Mouse (Mus musculus): ENCODE measurements around the gene Nkx2-3. TPM values are rescaled to one million over a fixed set of nuclear protein-coding genes. Genes with fewer than 3 reads are reported as not detected.

Gene Nkx2-3
- polyA plus RNA-seq, 1 experiment from 2014 or later: 0.62 TPM

DNA sequence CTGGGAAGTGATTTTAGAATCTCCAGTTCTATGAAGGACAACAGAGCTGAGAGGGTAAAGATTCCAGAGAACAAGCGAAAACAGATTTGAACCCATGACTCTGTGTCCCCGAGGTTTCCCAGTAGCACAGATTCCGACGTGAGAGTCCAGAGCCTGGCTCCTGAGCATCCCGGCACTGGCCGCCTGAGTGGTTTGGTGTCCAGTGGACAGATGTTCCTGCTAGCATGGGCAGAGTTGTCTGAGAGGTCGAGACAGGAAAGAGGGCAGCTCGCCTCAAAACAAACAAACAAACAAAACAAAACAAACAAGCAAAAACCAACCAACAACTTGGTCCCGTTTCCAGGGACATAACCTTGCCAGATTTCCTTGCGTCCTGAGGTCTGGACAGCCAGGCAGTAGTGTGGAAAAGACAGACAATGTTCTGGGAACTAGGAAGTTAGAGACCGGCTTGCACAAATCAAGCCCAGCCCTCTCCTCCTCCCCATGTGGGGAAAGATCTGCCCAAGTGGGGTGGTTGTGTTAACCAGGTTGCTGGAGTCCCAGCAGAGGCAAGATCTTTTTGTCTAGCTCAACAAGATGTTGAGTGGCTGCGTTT, 10.0 kb upstream of the Nkx2-3 start:
- H3K27ac ChIP-seq (replicated peaks; ENCODE audit: low read depth, low read length): no peak overlapping the region
- DNase-seq: no peak

DNA sequence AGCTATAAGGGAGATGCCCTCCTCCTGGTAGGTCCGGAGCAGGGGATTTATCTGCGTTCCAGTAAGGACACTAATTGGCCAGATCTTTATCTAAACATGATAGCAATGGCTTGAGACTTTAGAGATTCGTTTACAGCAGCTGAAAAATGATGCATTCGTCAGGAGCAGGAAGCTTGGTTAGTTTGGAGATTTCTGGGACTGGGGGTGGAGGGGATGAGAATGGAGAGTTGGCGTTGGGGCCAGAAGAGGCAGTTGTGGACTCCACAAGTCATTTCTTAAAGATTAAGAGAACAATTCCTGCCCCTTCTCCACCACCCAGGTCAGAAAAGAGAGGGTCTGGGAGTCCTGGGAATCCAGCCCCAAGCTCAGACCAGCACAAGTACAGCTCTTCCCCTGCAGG, 8.6 kb upstream of the Nkx2-3 start:
- Histone ChIP-seq H3K27me3 (ENCODE audit: control insufficient read depth, insufficient read depth, low read length) (peaks cover 97% of the 10 kb centered on the region), H3K27ac (replicated peaks; ENCODE audit: low read depth, low read length) (no peak overlapping the region), H3K9me3 (ENCODE audit: control insufficient read depth, low read length) (no peaks in the 10 kb centered on the region), H3K9ac (replicated peaks; ENCODE audit: low read length) (no peak overlapping the region), H3K4me2 (ENCODE audit: low read length) (no peak overlapping the region), H3K4me3 (replicated peaks; ENCODE audit: low read depth, low read length) (no peak overlapping the region), H3K4me1 (ENCODE audit: control insufficient read depth, insufficient read depth, low read length) (no peaks in the 10 kb centered on the region), H3K36me3 (ENCODE audit: control insufficient read depth, insufficient read depth, low read length) (no peaks in the 10 kb centered on the region)
- ATAC-seq (ENCODE audit: low FRiP score, low TSS enrichment) (no peak), DNase-seq (no peak)
- WGBS: 3% methylated on average over 5 of the region's 5 CpGs

More for the DNA sequence above, 10.0 kb upstream of the Nkx2-3 start:
- under 1% methylated on average over 12 of the region's 12 CpGs for WGBS
- Histone ChIP-seq H3K27me3 (ENCODE audit: control insufficient read depth, insufficient read depth, low read length) (peaks cover 100% of the 10 kb centered on the region), H3K9me3 (ENCODE audit: control insufficient read depth, low read length) (no peaks in the 10 kb centered on the region), H3K36me3 (ENCODE audit: control insufficient read depth, insufficient read depth, low read length) (no peaks in the 10 kb centered on the region), H3K4me2 (ENCODE audit: low read length) (no peak overlapping the region), H3K4me3 (replicated peaks; ENCODE audit: low read depth, low read length) (no peak overlapping the region), H3K4me1 (ENCODE audit: control insufficient read depth, insufficient read depth, low read length) (no peaks in the 10 kb centered on the region), H3K9ac (replicated peaks; ENCODE audit: low read length) (no peak overlapping the region)
- no peak for ATAC-seq (ENCODE audit: low FRiP score, low TSS enrichment)

DNA sequence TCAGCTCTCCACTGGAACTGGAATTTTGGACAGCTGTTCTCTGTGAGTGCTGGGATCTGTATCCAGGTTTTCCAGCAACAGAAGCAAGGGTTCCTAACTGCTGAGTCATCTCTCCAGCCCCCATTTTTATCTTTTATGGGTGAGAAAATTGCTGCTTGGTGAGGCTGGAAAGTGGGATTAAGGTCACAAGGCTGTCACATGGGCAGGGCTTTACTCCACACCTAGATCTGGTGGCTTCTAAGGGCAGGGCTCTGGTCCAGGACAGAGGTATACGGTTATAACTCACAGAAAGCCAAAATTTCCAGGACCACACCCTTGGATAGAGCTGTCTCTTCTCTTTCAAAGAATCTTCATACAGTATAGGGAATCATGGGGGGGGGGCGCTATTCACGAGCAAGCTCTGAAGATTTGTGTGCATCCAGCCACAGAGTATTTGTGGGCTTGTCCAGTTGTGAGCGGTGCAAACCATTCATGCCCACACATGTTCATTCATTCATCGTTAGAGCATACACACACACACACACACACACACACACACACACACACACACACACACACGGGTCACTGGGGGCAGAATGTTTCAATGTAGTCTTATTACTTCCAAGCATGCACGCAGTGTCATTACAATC, 7.5 kb upstream of the Nkx2-3 start:
- no peaks in the 10 kb centered on the region for H3K9me3 ChIP-seq (ENCODE audit: control insufficient read depth, low read length)
- H3K4me2 ChIP-seq (ENCODE audit: low read length): no peak overlapping the region
- peaks cover 95% of the 10 kb centered on the region for H3K27me3 ChIP-seq (ENCODE audit: control insufficient read depth, insufficient read depth, low read length)
- WGBS: 7% methylated on average over 7 of the region's 7 CpGs
- DNase-seq (no peak), ATAC-seq (ENCODE audit: low FRiP score, low TSS enrichment) (no peak)
- H3K27ac ChIP-seq (replicated peaks; ENCODE audit: low read depth, low read length): no peak overlapping the region
- H3K4me1 ChIP-seq (ENCODE audit: control insufficient read depth, insufficient read depth, low read length): no peaks in the 10 kb centered on the region
- no peaks in the 10 kb centered on the region for H3K36me3 ChIP-seq (ENCODE audit: control insufficient read depth, insufficient read depth, low read length)
- H3K9ac ChIP-seq (replicated peaks; ENCODE audit: low read length): no peak overlapping the region
- H3K4me3 ChIP-seq (replicated peaks; ENCODE audit: low read depth, low read length): no peak overlapping the region

DNA sequence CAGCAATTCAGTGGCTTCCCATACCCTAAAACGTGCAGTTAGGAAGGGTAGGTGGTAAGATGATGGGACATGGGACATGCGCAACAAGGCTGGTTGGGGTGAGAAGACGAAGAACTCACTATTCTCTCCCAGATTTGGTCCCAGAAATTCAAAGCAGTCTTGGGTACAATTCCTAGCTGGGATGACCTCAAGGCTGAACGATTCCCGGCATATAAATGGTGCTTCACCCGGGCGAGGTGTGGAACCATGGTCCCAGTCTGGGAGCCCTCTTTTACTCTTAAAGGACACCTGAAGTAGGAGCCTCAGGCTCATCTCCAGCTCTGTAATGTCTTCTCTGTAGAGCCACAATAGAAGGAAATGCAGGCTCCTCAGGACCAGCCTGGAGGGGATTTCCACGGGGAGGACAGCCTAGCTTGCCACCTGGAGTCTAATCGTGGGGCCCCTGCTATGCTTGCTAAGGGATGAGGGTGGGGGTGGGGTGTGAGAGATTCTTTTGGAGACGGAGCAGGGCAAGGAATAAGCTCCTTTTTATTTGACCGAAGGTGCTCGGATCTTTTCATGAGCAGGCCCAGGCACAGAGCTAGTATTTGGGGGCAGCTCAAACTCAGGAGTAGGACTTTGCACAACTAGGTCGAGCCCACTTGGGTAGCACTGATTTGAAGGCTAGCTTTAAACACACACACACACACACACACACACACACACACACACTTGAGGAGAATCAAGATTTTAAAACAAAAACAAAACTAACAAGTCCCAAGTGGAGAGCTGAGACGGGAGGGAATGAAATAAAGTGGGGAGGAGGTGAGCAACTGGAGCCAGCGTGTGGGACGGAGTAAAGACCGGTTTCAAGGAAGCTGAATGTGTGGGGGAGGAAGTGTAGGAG, 6.2 kb upstream of the Nkx2-3 start:
- ATAC-seq (ENCODE audit: low FRiP score, low TSS enrichment) (no peak), DNase-seq (no peak)
- Histone ChIP-seq H3K4me2 (ENCODE audit: low read length) (no peak overlapping the region), H3K9ac (replicated peaks; ENCODE audit: low read length) (no peak overlapping the region), H3K4me1 (ENCODE audit: control insufficient read depth, insufficient read depth, low read length) (no peaks in the 10 kb centered on the region), H3K27ac (replicated peaks; ENCODE audit: low read depth, low read length) (no peak overlapping the region), H3K9me3 (ENCODE audit: control insufficient read depth, low read length) (no peaks in the 10 kb centered on the region), H3K36me3 (ENCODE audit: control insufficient read depth, insufficient read depth, low read length) (no peaks in the 10 kb centered on the region), H3K27me3 (ENCODE audit: control insufficient read depth, insufficient read depth, low read length) (peaks cover 94% of the 10 kb centered on the region), H3K4me3 (replicated peaks; ENCODE audit: low read depth, low read length) (no peak overlapping the region)
- WGBS: 2% methylated on average over 17 of the region's 17 CpGs

DNA sequence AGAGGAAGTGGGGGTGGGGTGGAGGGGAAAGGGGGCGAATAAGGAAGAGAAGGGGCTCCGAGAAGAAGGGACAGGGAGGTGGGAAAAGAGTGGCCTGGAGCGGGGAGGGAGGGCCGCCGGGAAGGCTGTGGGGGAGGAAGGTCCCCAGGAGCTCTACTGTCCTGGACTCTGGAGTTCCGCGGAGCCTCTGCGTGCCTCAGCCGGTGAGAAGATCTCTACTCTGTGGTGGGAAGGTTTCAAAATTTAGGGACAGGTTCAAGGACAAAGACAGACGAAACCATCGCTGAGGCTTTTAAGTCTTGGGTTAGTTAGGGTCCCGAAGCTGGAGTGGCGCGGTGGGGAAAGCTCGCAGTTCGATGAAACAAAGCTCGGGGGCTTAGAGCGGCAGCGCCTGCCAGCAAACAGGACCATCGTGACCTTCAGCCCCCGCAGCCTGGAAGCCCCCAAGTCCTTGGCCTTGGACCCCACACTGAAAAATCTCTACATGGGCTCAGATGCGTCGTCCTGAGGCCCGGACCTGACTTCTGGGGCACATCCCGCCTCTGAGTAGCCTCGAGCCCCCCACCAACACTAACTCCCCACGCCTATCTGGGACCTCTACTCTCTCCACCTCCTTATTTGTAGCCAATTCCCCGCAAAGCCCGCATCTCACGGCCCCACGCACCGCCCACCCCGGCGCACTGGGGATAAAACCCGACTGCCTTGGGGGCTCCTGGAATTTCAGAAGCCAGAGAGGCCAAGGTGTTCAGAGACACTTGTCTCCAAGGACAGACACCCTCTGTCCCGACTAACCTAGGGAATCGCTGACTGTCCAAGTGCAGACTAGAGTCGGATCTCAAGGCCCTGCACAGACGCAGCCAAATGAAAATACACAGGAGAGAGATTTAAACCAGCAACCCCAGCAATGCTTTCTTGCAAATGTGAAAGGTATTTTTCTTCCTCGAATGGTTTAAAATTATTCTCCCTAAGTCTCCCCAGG, 5.3 kb upstream of the Nkx2-3 start:
- H3K9ac ChIP-seq (replicated peaks; ENCODE audit: low read length): no peak overlapping the region
- no peaks in the 10 kb centered on the region for H3K4me1 ChIP-seq (ENCODE audit: control insufficient read depth, insufficient read depth, low read length)
- DNase-seq (no peak), ATAC-seq (ENCODE audit: low FRiP score, low TSS enrichment) (no peak)
- no peaks in the 10 kb centered on the region for H3K9me3 ChIP-seq (ENCODE audit: control insufficient read depth, low read length)
- no peak overlapping the region for H3K4me3 ChIP-seq (replicated peaks; ENCODE audit: low read depth, low read length)
- no peaks in the 10 kb centered on the region for H3K36me3 ChIP-seq (ENCODE audit: control insufficient read depth, insufficient read depth, low read length)
- H3K27me3 ChIP-seq (ENCODE audit: control insufficient read depth, insufficient read depth, low read length): peaks cover 94% of the 10 kb centered on the region
- 1% methylated on average over 40 of the region's 40 CpGs for WGBS
- H3K27ac ChIP-seq (replicated peaks; ENCODE audit: low read depth, low read length): no peak overlapping the region
- no peak overlapping the region for H3K4me2 ChIP-seq (ENCODE audit: low read length)

DNA sequence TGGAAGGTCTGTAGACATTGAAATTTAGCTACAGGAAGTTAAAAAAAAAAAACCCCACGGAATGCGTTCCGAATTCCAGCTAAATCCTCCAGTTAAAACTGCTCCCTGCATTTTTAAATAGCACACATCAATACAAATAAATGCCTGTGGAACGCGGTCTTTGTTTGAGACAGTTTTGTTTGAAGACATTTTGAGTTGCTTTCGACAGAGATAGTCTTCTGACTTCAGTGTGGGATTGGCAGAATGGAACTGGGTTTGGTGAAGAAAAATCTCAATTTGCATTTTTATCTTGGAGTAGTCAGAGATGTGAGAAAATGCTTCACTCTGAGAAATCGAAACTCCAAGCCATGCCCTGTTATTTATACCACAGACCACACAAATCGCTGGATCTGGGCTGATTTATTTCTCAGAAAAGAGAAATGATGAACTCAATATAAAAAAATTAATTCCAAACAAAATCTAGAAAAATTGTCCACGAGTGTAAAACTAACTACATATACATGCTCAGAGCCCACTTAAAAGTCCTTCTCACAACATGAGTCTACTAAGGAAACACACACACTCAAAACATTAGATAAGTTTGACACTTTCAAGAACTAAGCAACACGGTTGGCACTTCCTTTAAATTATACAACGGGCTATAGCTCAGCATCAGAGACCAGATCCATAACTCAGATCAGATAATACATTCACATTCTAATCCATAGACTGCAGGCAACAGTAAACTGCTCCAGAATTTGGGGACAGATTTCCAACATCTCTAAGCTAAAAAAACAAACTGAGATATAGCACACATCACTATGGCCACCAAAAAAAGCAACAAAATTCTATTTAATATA, 4.1 kb upstream of the Nkx2-3 start:
- no peaks in the 10 kb centered on the region for H3K36me3 ChIP-seq (ENCODE audit: control insufficient read depth, insufficient read depth, low read length)
- no peak overlapping the region for H3K4me3 ChIP-seq (replicated peaks; ENCODE audit: low read depth, low read length)
- peaks cover 93% of the 10 kb centered on the region for H3K27me3 ChIP-seq (ENCODE audit: control insufficient read depth, insufficient read depth, low read length)
- no peaks in the 10 kb centered on the region for H3K9me3 ChIP-seq (ENCODE audit: control insufficient read depth, low read length)
- H3K9ac ChIP-seq (replicated peaks; ENCODE audit: low read length): no peak overlapping the region
- 2% methylated on average over 11 of the region's 11 CpGs for WGBS
- no peak overlapping the region for H3K4me2 ChIP-seq (ENCODE audit: low read length)
- DNase-seq: peak; percentile 61
- no peak overlapping the region for H3K27ac ChIP-seq (replicated peaks; ENCODE audit: low read depth, low read length)
- H3K4me1 ChIP-seq (ENCODE audit: control insufficient read depth, insufficient read depth, low read length): 0 out of 2 replicates have a peak, but pooled peaks cover 5% of the 10 kb centered on the region
- no peak for ATAC-seq (ENCODE audit: low FRiP score, low TSS enrichment)

DNA sequence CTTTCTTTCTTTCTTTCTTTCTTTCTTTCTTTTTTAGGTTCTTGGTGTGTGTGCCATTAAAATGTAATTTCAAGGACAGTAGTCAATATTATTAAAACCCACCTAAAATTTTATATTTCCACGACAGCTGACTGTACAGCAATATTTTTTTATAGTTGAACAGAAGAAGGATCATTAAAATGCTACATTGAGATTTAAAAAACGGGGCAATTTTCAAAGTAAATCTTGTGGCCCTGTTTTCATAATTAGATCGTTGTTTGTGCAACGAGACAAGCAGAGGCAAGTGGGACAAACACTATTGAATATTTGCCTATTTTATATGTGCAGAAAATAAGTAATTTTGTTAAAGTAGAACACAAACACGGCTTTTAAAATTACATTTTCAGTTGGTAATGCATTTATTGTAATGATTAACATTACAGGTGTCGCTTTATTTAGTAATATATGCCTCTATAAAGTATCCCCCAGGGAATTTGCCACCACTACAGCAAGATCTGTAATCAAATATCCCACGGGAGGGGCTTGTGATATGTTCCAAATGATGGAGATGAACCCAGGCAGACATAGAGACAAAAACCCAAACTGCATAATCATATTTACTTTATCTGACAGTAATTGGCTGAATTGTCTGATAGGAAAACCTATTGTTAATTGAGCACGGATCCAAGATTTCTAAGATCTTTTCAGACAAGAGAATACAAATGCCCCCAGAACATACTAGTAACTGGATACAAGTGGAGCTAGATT, 3.2 kb upstream of the Nkx2-3 start:
- ATAC-seq (ENCODE audit: low FRiP score, low TSS enrichment): no peak
- no peak overlapping the region for H3K9ac ChIP-seq (replicated peaks; ENCODE audit: low read length)
- H3K27me3 ChIP-seq (ENCODE audit: control insufficient read depth, insufficient read depth, low read length): peaks cover 93% of the 10 kb centered on the region
- DNase-seq: peak; percentile 41
- no peak overlapping the region for H3K4me2 ChIP-seq (ENCODE audit: low read length)
- H3K4me3 ChIP-seq (replicated peaks; ENCODE audit: low read depth, low read length): no peak overlapping the region
- H3K27ac ChIP-seq (replicated peaks; ENCODE audit: low read depth, low read length): no peak overlapping the region
- whole genome bisulfite sequencing: 9% methylated on average over 8 of the region's 8 CpGs
- no peaks in the 10 kb centered on the region for H3K36me3 ChIP-seq (ENCODE audit: control insufficient read depth, insufficient read depth, low read length)
- H3K9me3 ChIP-seq (ENCODE audit: control insufficient read depth, low read length): no peaks in the 10 kb centered on the region
- 0 out of 2 replicates have a peak, but pooled peaks cover 5% of the 10 kb centered on the region for H3K4me1 ChIP-seq (ENCODE audit: control insufficient read depth, insufficient read depth, low read length)
